Mouse (Mus musculus) MEL (cell line): Measurements from ENCODE around the gene Grb2. TPM values are rescaled to one million over a fixed set of nuclear protein-coding genes. Genes with fewer than 3 reads are reported as not detected.

Experiments used
- DNase-seq: peaks from one replicate; pipeline ENCODE4 v3.0.0; 2011; ENCODE audit warnings: low read depth, low spot score
- H3K27ac ChIP-seq: 2 replicates; pipeline ENCODE4 v1.5.1; 2012; ENCODE audit warnings: low read depth, mild to moderate bottlenecking, control low read depth, low read length, moderate library complexity; ENCODE audit not compliant: control insufficient read depth
- H3K27me3 ChIP-seq, 2 experiments: fragments of 150-350 bp in 1 of 2; sonication (generic) in 1 of 2; 2 replicates each; pipeline ENCODE4 v1.6.1; 2012; ENCODE audit warnings: low read length in 2 of 2, mild to moderate bottlenecking in 2 of 2, improper control_type of control experiment in 1 of 2, moderate library complexity in 1 of 2; ENCODE audit not compliant: insufficient read depth in 2 of 2, control insufficient read depth in 1 of 2
- H3K36me3 ChIP-seq, 2 experiments: 2 replicates each; pipeline ENCODE4 v1.6.1; 2012 to 2014; ENCODE audit warnings: low read length in 2 of 2, improper control_type of control experiment in 1 of 2, inconsistent platforms in 1 of 2, mild to moderate bottlenecking in 1 of 2; ENCODE audit not compliant: insufficient read depth in 2 of 2, control insufficient read depth in 1 of 2
- H3K4me1 ChIP-seq, 2 experiments: fragments of 150-350 bp in 1 of 2; sonication (generic) in 1 of 2; 2 replicates each; pipeline ENCODE4 v1.6.1; 2012; ENCODE audit warnings: low read length in 2 of 2, improper control_type of control experiment in 1 of 2, mild to moderate bottlenecking in 1 of 2; ENCODE audit not compliant: insufficient read depth in 2 of 2, control insufficient read depth in 1 of 2
- H3K4me3 ChIP-seq, 2 experiments: fragments of 150-350 bp in 1 of 2; sonication (generic) in 1 of 2; 2 replicates each; pipeline ENCODE4 v1.5.1; 2012; ENCODE audit warnings: low read depth in 2 of 2, low read length in 2 of 2, mild to moderate bottlenecking in 2 of 2, moderate library complexity in 2 of 2, control low read depth in 1 of 2, improper control_type of control experiment in 1 of 2; ENCODE audit not compliant: control insufficient read depth in 1 of 2, insufficient read depth in 1 of 2
- H3K79me2 ChIP-seq: 2 replicates; pipeline ENCODE4 v1.6.1; 2012; ENCODE audit warnings: mild to moderate bottlenecking, low read length, moderate library complexity; ENCODE audit not compliant: control insufficient read depth, poor library complexity, insufficient read depth
- H3K9ac ChIP-seq: 2 replicates; pipeline ENCODE4 v1.6.1; 2012; ENCODE audit warnings: low read depth, mild to moderate bottlenecking, control low read depth, low read length, moderate library complexity; ENCODE audit not compliant: control insufficient read depth, poor library complexity, severe bottlenecking
- H3K9me3 ChIP-seq: fragments of 150-350 bp; sonication (generic); replicated peaks from 2 replicates; pipeline ENCODE4 v1.6.1; 2012; ENCODE audit warnings: mild to moderate bottlenecking, low read length, improper control_type of control experiment, moderate library complexity; ENCODE audit not compliant: insufficient read depth
- BHLHE40 ChIP-seq: IDR thresholded peaks from 2 replicates; pipeline ENCODE4 v1.6.1; 2012; ENCODE audit warnings: low read depth, mild to moderate bottlenecking, inconsistent platforms, low read length, improper control_type of control experiment, borderline replicate concordance
- CHD2 ChIP-seq: IDR thresholded peaks from 2 replicates; pipeline ENCODE4 v1.6.1; 2011; ENCODE audit warnings: low read length, improper control_type of control experiment
- CTCF ChIP-seq, 3 experiments: IDR thresholded peaks in 2 of 3; conservative IDR thresholded peaks in 1 of 3; 2 replicates each; pipeline ENCODE4 v1.5.1; 2011 to 2012; ENCODE audit warnings: low read length in 3 of 3, low read depth in 2 of 3, mild to moderate bottlenecking in 2 of 3, improper control_type of control experiment in 1 of 3, inconsistent platforms in 1 of 3, mixed read lengths in 1 of 3, moderate library complexity in 1 of 3; ENCODE audit not compliant: control insufficient read depth in 1 of 3, insufficient read depth in 1 of 3, poor library complexity in 1 of 3, severe bottlenecking in 1 of 3
- E2F4 ChIP-seq: IDR thresholded peaks from 2 replicates; pipeline ENCODE4 v1.6.1; 2011; ENCODE audit warnings: low read depth, low read length, improper control_type of control experiment, borderline replicate concordance
- ELF1 ChIP-seq: IDR thresholded peaks from 2 replicates; pipeline ENCODE4 v1.6.1; 2014; ENCODE audit warnings: low read depth, mild to moderate bottlenecking, inconsistent platforms, low read length, improper control_type of control experiment, moderate library complexity
- ETS1 ChIP-seq: IDR thresholded peaks from 2 replicates; pipeline ENCODE4 v1.6.1; 2012; ENCODE audit warnings: low read depth, mild to moderate bottlenecking, inconsistent platforms, low read length, improper control_type of control experiment, moderate library complexity
- GABPA ChIP-seq: IDR thresholded peaks from 2 replicates; pipeline ENCODE4 v1.6.1; 2012; ENCODE audit warnings: low read depth, mild to moderate bottlenecking, inconsistent platforms, low read length, improper control_type of control experiment, moderate library complexity
- GATA1 ChIP-seq: IDR thresholded peaks from 2 replicates; pipeline ENCODE4 v1.6.1; 2011; ENCODE audit warnings: low read depth, low read length, improper control_type of control experiment
- KAT2A ChIP-seq: conservative IDR thresholded peaks from 2 replicates; pipeline ENCODE4 v1.6.1; 2012; ENCODE audit warnings: low read depth, low read length, improper control_type of control experiment, inconsistent platforms
- MAX ChIP-seq: IDR thresholded peaks from 2 replicates; pipeline ENCODE4 v1.6.1; 2011; ENCODE audit warnings: low read length, improper control_type of control experiment
- MEF2A ChIP-seq: IDR thresholded peaks from 2 replicates; pipeline ENCODE4 v1.6.1; 2014; ENCODE audit warnings: low read depth, mild to moderate bottlenecking, inconsistent platforms, low read length, improper control_type of control experiment; ENCODE audit not compliant: poor library complexity, insufficient replicate concordance, severe bottlenecking; ENCODE audit errors: extremely low read depth
- NELFE ChIP-seq: IDR thresholded peaks from 2 replicates; pipeline ENCODE4 v1.6.1; 2011; ENCODE audit warnings: low read depth, low read length, improper control_type of control experiment
- NRF1 ChIP-seq: IDR thresholded peaks from 2 replicates; pipeline ENCODE4 v1.6.1; 2014; ENCODE audit warnings: low read depth, mild to moderate bottlenecking, inconsistent platforms, low read length, improper control_type of control experiment, moderate library complexity; ENCODE audit not compliant: poor library complexity, insufficient read depth, severe bottlenecking
- POLR2A ChIP-seq, 2 experiments: IDR thresholded peaks; 2 replicates each; pipeline ENCODE4 v1.6.1; 2011 to 2012; ENCODE audit warnings: low read length in 2 of 2, mild to moderate bottlenecking in 2 of 2, control low read depth in 1 of 2, improper control_type of control experiment in 1 of 2, low read depth in 1 of 2, moderate library complexity in 1 of 2; ENCODE audit not compliant: control insufficient read depth in 1 of 2, insufficient read depth in 1 of 2, poor library complexity in 1 of 2
- POLR2AphosphoS5 ChIP-seq: IDR thresholded peaks from 2 replicates; pipeline ENCODE4 v1.6.1; 2012; ENCODE audit warnings: low read depth, borderline replicate concordance, mild to moderate bottlenecking, inconsistent platforms, low read length, moderate library complexity, mixed read lengths
- SMC3 ChIP-seq: IDR thresholded peaks from 2 replicates; pipeline ENCODE4 v1.6.1; 2011; ENCODE audit warnings: low read depth, low read length, improper control_type of control experiment
- TAL1 ChIP-seq: IDR thresholded peaks from 2 replicates; pipeline ENCODE4 v1.6.1; 2012; ENCODE audit warnings: mild to moderate bottlenecking, inconsistent platforms, low read length, moderate library complexity, mixed read lengths
- TCF12 ChIP-seq: IDR thresholded peaks from 2 replicates; pipeline ENCODE4 v1.6.1; 2014; ENCODE audit warnings: low read depth, mild to moderate bottlenecking, inconsistent platforms, low read length, improper control_type of control experiment, moderate library complexity
- ZNF384 ChIP-seq: IDR thresholded peaks from 2 replicates; pipeline ENCODE4 v1.6.1; 2012; ENCODE audit warnings: low read depth, mild to moderate bottlenecking, inconsistent platforms, low read length, improper control_type of control experiment
- polyA plus RNA-seq, 2 experiments: library from polyadenylated mRNA; stranded (reverse) in 1 of 2; unstranded in 1 of 2; fragments of >175 nt in 1 of 2; fragments of >200 nt in 1 of 2; gene quantifications; 2 replicates each; pipeline versions ENCODE4 v1.2.1 to v1.2.4; 2012; ENCODE audit warnings: low replicate concordance in 2 of 2, low read depth in 1 of 2; ENCODE audit not compliant: insufficient read length in 2 of 2, insufficient read depth in 1 of 2, missing spikeins in 1 of 2
- total RNA-seq: library from RNA; depleted of rRNA; stranded (reverse); fragments of 300-350 nt; gene quantifications from 2 replicates; pipeline ENCODE4 v1.2.3, GENCODE M21; 2012

Gene Grb2
- total and polyA plus RNA-seq, 3 experiments = 75.3 to 261 TPM; not detected in 1

DNA sequence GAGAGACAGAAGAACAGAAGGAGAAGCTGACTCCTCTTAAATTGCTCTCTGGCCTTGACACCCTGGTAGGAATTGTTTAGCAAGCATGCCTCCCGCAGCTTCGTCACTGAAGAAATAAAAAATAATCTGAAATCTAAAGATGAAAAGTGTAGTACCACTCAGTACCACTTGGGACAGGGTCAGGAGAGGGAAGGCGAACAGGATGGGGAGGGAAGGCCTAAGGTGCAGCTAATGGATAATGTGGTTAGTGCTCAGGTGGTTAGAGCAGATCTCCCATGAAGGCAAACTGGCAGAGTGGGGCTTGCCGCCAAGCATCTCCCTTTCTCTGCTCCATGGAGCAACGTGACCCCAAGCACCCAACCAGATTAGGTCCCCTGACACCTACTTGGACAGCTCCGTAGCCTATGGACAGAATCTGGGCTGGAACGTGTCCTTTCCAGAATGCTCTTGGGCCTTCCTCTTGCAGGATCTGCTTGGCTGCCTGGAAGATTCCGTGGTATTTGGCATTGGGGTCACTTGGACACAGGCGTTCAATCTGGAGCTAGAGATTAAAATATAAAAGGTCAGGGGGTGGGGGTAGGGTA, 84.8 kb downstream of the Grb2 start:
- H3K27me3 ChIP-seq = no peaks in the 10 kb centered on the region
- H3K4me3 ChIP-seq = no peak overlapping the region
- H3K36me3 ChIP-seq = peaks cover 4 to 6% of the 10 kb centered on the region in 2 experiments
- no peak overlapping the region for H3K27ac ChIP-seq
- peaks cover 3 to 7% of the 10 kb centered on the region in 2 experiments for H3K4me1 ChIP-seq
- H3K9me3 ChIP-seq = no peaks in the 10 kb centered on the region
- no peak overlapping the region for H3K9ac ChIP-seq
- peaks cover 21% of the 10 kb centered on the region for H3K79me2 ChIP-seq
- no peak for TF ChIP-seq NELFE
- no peak for TF ChIP-seq NRF1
- peak in 2 of 3 experiments; percentile 41 to 43; a peak in 4 of 6 replicates for TF ChIP-seq CTCF (IDR thresholded peaks at IDR 0.05 in 2 of 3, conservative IDR thresholded peaks at IDR 0.05 in 1 of 3; ENCODE audit: control insufficient read depth in 1 of 3, insufficient read depth in 1 of 3, low read depth in 2 of 3, low read length in 3 of 3, poor library complexity in 1 of 3, severe bottlenecking in 1 of 3)
- DNase-seq = peak; percentile 63

GRCm38 (mm10) chr11:115619949-115620348, 88.4 kb downstream of the Grb2 start:
- H3K79me2 ChIP-seq = no peaks in the 10 kb centered on the region; the same call in 1 of the 2 replicates
- DNase-seq = no peak
- no peak for TF ChIP-seq CHD2
- no peak for TF ChIP-seq ELF1
- TF ChIP-seq TAL1 = no peak
- no peak for TF ChIP-seq GABPA
- no peak for TF ChIP-seq POLR2AphosphoS5
- TF ChIP-seq KAT2A = no peak
- TF ChIP-seq ZNF384 = no peak
- TF ChIP-seq POLR2A (IDR thresholded peaks at IDR 0.05; ENCODE audit: control insufficient read depth in 1 of 2, insufficient read depth in 1 of 2, low read depth in 1 of 2, low read length in 2 of 2, poor library complexity in 1 of 2) = no peak
- TF ChIP-seq MAX = no peak
- TF ChIP-seq SMC3 = no peak
- TF ChIP-seq MEF2A = no peak
- no peak for TF ChIP-seq ETS1
- no peak for TF ChIP-seq E2F4
- TF ChIP-seq GATA1 = no peak
- TF ChIP-seq NELFE = no peak
- no peak for TF ChIP-seq BHLHE40
- TF ChIP-seq TCF12 = no peak
- H3K9me3 ChIP-seq = no peaks in the 10 kb centered on the region
- H3K4me1 ChIP-seq = no peaks in the 10 kb centered on the region
- H3K27me3 ChIP-seq = no peaks in the 10 kb centered on the region
- H3K36me3 ChIP-seq = peaks cover 0 to 4% of the 10 kb centered on the region in 2 experiments; a peak in 2 of 4 replicates
- no peak overlapping the region for H3K27ac ChIP-seq
- no peak overlapping the region for H3K9ac ChIP-seq
- H3K4me3 ChIP-seq = no peak overlapping the region
